Mouse (Mus musculus): Measurements from ENCODE around the gene Gapvd1.

Gapvd1 gene

GRCm38 (mm10) chr2:34635249-34636165 is 119.5 kb downstream of the Gapvd1 start:
- DNase-seq (ENCODE audit: low spot score in 2 of 2), result no peak

DNA sequence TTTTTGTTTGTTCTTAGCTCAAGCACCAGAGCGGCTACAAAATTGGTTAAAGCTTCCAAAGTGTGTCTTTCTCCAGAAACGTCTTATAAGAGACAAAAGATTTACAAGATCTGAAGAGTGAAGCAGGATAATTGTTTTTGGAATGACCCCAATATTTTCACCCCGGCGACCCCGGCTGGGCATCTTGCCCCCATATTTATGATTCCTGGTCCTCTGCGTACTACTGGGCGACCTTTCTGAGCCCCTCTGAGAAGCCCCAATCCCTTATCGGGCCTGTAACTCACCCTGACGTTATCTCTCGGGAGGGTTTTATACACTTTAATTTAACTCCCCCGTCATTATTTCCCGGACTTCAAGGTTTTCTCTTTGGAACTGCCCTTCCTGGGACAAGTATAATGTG is 123.0 kb downstream of the Gapvd1 start:
- no peak for DNase-seq (ENCODE audit: low spot score in 2 of 2)

DNA sequence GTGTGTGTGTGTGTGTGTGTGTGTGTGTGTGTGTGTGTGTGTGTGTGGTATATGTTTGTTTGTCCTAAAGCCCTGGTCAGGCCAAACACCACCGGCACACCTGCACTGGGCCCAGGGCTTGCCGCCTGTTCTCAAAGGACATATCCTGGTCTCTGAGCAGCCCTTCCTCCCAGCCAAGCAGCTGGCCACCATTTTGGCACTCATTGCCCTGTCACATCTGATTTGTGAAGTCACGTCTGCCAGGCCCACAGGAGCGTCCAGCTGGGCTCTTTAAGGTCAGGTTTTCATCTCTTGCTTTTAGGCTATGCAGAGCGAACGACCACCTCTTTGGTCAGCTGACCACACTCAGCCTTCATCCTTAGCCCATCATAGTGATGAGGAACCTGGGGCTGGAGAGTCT is 124.6 kb downstream of the Gapvd1 start:
- DNase-seq (ENCODE audit: low spot score in 2 of 2), result no peak

DNA sequence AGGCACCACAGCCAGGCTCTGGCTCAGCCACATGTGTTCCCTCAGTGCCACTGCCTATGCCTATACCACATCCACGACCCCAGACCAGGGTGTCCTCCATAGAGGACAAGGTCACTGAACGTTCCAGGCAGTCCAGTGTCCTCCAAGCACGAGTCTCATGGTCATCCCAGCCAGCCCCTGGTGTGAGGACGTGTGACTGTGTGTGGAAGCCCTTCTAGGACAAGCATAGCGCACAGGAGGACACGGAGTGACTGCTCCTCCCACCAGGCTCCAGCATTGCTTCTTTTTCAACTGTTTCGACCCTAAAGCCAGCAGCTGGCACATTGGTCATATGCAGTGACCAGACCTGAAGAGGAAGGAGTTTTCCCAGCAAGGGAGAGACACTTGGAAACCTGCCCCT is 125.3 kb downstream of the Gapvd1 start:
- no peak for DNase-seq (ENCODE audit: low spot score in 2 of 2)

DNA sequence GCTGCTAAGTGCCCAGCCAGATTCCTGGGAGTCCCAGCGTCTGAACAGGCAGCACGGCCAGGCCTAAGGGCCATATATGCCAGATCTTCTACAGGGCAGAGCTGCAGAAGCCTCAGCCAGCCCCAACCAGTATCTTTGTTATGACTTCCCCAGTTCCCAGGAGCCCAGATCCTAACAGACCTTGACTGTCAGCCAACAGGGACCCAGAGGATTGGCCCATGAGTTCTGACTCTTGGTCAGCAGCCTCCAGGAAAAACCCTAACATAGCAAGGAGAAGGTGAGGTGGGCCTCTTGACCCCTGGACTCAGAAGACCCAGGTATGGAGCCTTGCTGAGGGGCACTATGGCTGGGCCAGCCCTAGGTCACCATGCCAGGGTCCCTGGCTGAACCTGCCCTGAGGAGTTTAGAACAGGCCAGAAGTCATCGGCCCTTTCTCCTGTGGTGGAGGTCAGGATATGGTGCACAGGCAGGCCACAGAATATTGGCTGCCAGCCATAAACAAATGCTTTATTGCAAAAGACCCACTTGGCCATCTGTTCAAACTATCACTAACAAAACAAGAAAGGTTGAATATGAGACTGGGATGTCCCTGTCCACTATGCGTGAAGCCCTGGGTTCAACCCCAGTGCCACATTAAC is 126.0 kb downstream of the Gapvd1 start:
- DNase-seq (ENCODE audit: low spot score in 2 of 2), result no peak

GRCm38 (mm10) chr2:34627328-34628226 is 127.5 kb downstream of the Gapvd1 start:
- no peak for DNase-seq (ENCODE audit: low spot score in 2 of 2)

All from spleen, postnatal 10 days (tissue).